Mouse (Mus musculus) liver, postnatal 0 days (tissue): ENCODE measurements at regions not wholly inside any gene's neighbourhood (a gene's known extent, or its start where the extent isn't known, plus 50 kb on each side); places are given as distances from the start of the nearest gene placed in this dataset.

Experiments used
- CTCF ChIP-seq: sonication (generic); IDR thresholded peaks from 2 replicates; pipeline ENCODE4 v1.5.1; 2016; ENCODE audit warnings: antibody characterized with exemption, low read depth
- EP300 ChIP-seq: IDR thresholded peaks from 2 replicates; pipeline ENCODE4 v1.6.1; 2016; ENCODE audit warnings: antibody characterized with exemption, low read depth, mild to moderate bottlenecking

GRCm38 (mm10) chr3:8001027-8001426, 1380.8 kb upstream of the 1700008P02Rik start:
- TF ChIP-seq CTCF = no peak
- no peak for TF ChIP-seq EP300
